Mouse (Mus musculus) embryonic fibroblast, embryonic 13.5 days (primary cell): ENCODE measurements around the gene Rnh1.

Source experiments
- CTCF ChIP-seq: IDR thresholded peaks from 2 replicates; pipeline ENCODE4 v1.5.1; 2011; ENCODE audit warnings: mild to moderate bottlenecking, control low read depth, low read length, moderate library complexity, borderline replicate concordance; ENCODE audit not compliant: insufficient read depth
- POLR2A ChIP-seq: IDR thresholded peaks from 2 replicates; pipeline ENCODE4 v1.6.1; 2011; ENCODE audit warnings: low read depth, mild to moderate bottlenecking, control low read depth, low read length, moderate library complexity

DNA sequence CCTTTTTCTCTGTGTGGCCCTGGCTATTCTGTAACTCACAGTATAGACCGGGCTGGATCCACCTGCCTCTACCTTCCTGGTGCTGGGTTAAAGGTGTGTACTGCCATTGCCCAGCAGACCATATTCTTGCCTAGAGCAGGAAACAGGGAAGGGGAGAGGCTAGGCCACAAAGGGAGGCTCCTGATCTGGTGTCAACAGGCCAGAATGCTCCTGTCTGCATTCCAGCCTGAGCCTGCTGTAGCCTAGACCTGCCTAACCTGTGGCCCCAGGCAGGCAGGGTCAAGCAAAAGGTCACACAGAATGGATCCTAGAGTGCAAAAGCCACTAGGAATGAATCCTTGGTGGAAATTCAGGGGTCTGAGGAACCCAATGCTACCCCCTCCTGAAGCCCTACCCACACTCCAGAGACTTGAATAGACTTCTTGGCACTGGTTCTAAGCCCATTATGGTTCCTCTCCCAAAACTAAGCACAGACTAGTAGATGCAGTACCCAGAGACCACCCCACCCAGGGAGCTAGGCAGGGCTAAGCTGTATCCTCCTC lies 47.0 kb upstream of the Rnh1 start:
- no peak for TF ChIP-seq CTCF
- TF ChIP-seq POLR2A = no peak
